Mouse (Mus musculus) hindbrain, postnatal 0 days (tissue): ENCODE measurements around the gene Trhde. TPM values are rescaled to one million over a fixed set of nuclear protein-coding genes. Genes with fewer than 3 reads are reported as not detected.
A peak's percentile ranks its signal among the peaks of the same experiment; 100 is the strongest.

Source experiments
- ATAC-seq: fragments of 200-750 bp; cut with Nextera tagmentation; 2 replicates; pipeline ENCODE4 v1.8.0; 2017; ENCODE audit warnings: mild to moderate bottlenecking, moderate TSS enrichment, moderate library complexity
- DNase-seq: peaks from one replicate; pipeline ENCODE4 v3.0.0-alpha.2; 2015; ENCODE audit warnings: low spot score
- H3K27ac ChIP-seq: fragments of 300-500 bp; sonication (generic); 2 replicates; pipeline ENCODE4 v1.5.1; 2014; ENCODE audit warnings: mild to moderate bottlenecking
- H3K27me3 ChIP-seq: fragments of 300-500 bp; sonication (generic); 2 replicates; pipeline ENCODE4 v1.6.1; 2014; ENCODE audit warnings: low read length, mixed read lengths; ENCODE audit not compliant: insufficient read depth
- H3K36me3 ChIP-seq: fragments of 300-500 bp; sonication (generic); 2 replicates; pipeline ENCODE4 v1.6.1; 2014; ENCODE audit warnings: low read length, mixed read lengths; ENCODE audit not compliant: insufficient read depth
- H3K4me1 ChIP-seq: fragments of 300-500 bp; sonication (generic); 2 replicates; pipeline ENCODE4 v1.6.1; 2014; ENCODE audit warnings: antibody characterized with exemption, low read length, mixed read lengths; ENCODE audit not compliant: insufficient read depth
- H3K4me2 ChIP-seq: fragments of 300-500 bp; sonication (generic); 2 replicates; pipeline ENCODE4 v1.6.1; 2014; ENCODE audit warnings: low read depth, mild to moderate bottlenecking, low read length, moderate library complexity, mixed read lengths
- H3K4me3 ChIP-seq: fragments of 300-500 bp; sonication (generic); 2 replicates; pipeline ENCODE4 v1.5.1; 2014; ENCODE audit warnings: low read length
- H3K9ac ChIP-seq: fragments of 300-500 bp; sonication (generic); replicated peaks from 2 replicates; pipeline ENCODE4 v1.6.1; 2014; ENCODE audit warnings: mild to moderate bottlenecking, low read length, moderate library complexity, mixed read lengths
- H3K9me3 ChIP-seq: fragments of 300-500 bp; sonication (generic); 2 replicates; pipeline ENCODE4 v1.6.1; 2016; ENCODE audit warnings: low read length, mixed read lengths
- CTCF ChIP-seq: IDR thresholded peaks from 2 replicates; pipeline ENCODE4 v1.5.1; 2016; ENCODE audit warnings: antibody characterized with exemption, control low read depth, low read depth
- WGBS: fragments of 180-500 bp; shearing (Covaris S2); extraction: QIAGEN DNeasy Blood & Tissue Kit; methylation state at CpG from one replicate; pipeline ENCODE4 v1.1.7; 2014; 5-methylcytosine and 5-hydroxymethylcytosine counted together
- polyA plus RNA-seq: library from polyadenylated mRNA; unstranded; fragments of >200 nt; fragmentation: Nextera tagmentation; extraction: Ambion mirVana; gene quantifications from 2 replicates; pipeline ENCODE4 v1.2.1, GENCODE M21; 2015
- total RNA-seq: library from RNA; depleted of rRNA; stranded (reverse); fragments of >200 nt; gene quantifications from 2 replicates; pipeline ENCODE4 v1.2.3, GENCODE M21; 2014

Trhde gene
- total and polyA plus RNA-seq, 2 experiments from 2014 or later, result 6.1 to 26.5 TPM

- no peaks in the 10 kb centered on the region for H3K4me1 ChIP-seq
- no peak overlapping the region for H3K4me2 ChIP-seq
- H3K4me3 ChIP-seq, result no peak overlapping the region
- H3K36me3 ChIP-seq, result no peaks in the 10 kb centered on the region
- no peak for DNase-seq
- 95% methylated on average over 2 of the region's 2 CpGs for WGBS
- no peak overlapping the region for H3K27ac ChIP-seq
- ATAC-seq, result no peak
- H3K27me3 ChIP-seq, result no peaks in the 10 kb centered on the region
- H3K9ac ChIP-seq, result no peak overlapping the region
- TF ChIP-seq CTCF, result no peak
- H3K9me3 ChIP-seq, result no peaks in the 10 kb centered on the region
These were observed 64.5 kb downstream of the Trhde start for GRCm38 (mm10) chr10:114737581-114737980.

DNA sequence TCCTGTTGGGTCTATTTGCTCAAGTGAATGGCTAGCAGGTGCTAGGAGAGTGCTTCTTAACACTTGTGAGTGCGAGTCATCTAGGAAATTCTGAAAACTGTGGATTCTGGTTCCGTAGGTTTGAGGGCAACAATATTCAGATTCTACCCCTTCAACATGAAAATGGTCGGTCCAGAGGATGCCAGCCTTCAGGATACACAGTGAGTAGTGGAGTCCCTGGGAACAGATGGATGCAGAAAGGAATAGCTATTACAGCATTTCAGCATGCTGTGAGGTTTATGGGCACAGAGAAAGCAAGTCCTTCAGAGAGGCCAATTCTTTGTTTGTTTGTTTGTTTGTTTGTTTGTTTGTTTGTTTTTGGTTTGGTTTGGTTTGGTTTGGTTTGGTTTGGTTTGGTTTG lies 65.7 kb downstream of the Trhde start:
- Histone ChIP-seq H3K9ac (no peak overlapping the region), H3K27ac (no peak overlapping the region), H3K36me3 (no peaks in the 10 kb centered on the region), H3K4me1 (no peaks in the 10 kb centered on the region), H3K4me3 (no peak overlapping the region), H3K9me3 (no peaks in the 10 kb centered on the region), H3K27me3 (no peaks in the 10 kb centered on the region), H3K4me2 (no peak overlapping the region)
- ATAC-seq (no peak), DNase-seq (no peak)
- no peak for TF ChIP-seq CTCF
- WGBS, result 87% methylated on average over 3 of the region's 3 CpGs

DNA sequence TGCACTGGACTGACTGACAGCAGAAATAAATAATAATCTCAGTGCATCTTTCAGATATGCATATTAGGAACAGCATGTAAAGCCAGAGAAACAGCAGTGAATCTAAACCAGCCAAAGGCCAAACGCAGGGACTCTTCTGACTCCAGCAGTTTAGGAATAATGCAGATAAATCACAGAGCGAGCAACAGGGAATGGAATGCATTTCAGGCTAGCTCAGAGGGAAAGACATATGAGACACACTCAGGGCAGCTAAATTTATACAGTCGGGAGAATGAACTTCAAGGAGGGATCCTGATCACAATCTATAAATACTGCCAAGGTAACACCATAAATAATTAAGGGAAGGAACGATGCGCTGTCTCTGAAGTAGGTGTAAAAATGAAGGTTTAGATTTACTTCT lies 66.4 kb downstream of the Trhde start:
- no peak for DNase-seq
- H3K4me1 ChIP-seq, result no peaks in the 10 kb centered on the region
- H3K4me3 ChIP-seq, result no peak overlapping the region
- no peaks in the 10 kb centered on the region for H3K36me3 ChIP-seq
- no peak overlapping the region for H3K4me2 ChIP-seq
- WGBS, result 70% methylated on average over 5 of the region's 5 CpGs
- TF ChIP-seq CTCF, result no peak
- no peaks in the 10 kb centered on the region for H3K27me3 ChIP-seq
- H3K9ac ChIP-seq, result no peak overlapping the region
- ATAC-seq, result no peak
- no peaks in the 10 kb centered on the region for H3K9me3 ChIP-seq
- no peak overlapping the region for H3K27ac ChIP-seq

DNA sequence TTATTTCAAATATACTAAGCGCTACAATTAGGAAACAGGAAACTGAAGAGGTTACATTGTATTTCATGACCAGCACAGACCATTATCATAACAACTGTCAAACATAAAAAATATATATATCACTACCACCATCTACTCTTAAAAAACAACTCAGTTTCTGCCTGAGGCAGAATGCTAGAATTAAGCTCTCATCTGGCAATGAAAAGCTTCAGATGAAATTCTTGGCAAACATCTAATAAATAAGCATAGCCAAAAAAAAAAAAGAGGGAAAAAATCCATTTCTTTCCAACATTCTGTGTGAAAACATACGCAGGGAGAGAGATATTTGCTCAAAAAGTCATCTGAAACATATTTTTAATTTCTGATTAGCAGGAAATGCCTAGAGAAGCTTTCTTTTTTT lies 67.0 kb downstream of the Trhde start:
- DNase-seq (no peak), ATAC-seq (no peak)
- no peak overlapping the region for H3K4me2 ChIP-seq
- H3K36me3 ChIP-seq, result no peaks in the 10 kb centered on the region
- no peaks in the 10 kb centered on the region for H3K9me3 ChIP-seq
- H3K27ac ChIP-seq, result no peak overlapping the region
- no peak overlapping the region for H3K9ac ChIP-seq
- no peak overlapping the region for H3K4me3 ChIP-seq
- no peaks in the 10 kb centered on the region for H3K4me1 ChIP-seq
- H3K27me3 ChIP-seq, result no peaks in the 10 kb centered on the region
- no peak for TF ChIP-seq CTCF
- WGBS, result 90% methylated on average over 2 of the region's 2 CpGs

DNA sequence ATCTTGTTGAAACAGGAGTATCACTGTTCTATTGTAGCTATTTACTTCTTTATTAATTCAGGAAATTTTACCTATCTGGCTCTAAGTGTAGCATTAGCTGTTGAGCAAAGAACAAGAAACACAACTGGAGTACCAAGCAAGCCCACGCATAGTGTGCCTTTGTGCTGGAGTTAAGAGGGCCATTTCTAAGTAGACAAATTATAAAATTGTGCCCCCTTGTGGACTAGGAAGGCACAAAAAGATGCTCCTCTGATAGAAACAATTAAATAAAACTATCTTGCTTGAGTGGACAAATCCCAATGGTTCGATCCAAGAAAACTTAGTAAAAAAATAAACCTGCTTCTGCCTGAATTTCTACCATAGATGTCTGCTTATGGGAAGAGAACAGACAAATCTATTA lies 76.5 kb downstream of the Trhde start:
- 80% methylated on average over 2 of the region's 2 CpGs for WGBS
- no peak overlapping the region for H3K4me3 ChIP-seq
- DNase-seq, result peak; percentile 22
- no peak overlapping the region for H3K9ac ChIP-seq
- no peak overlapping the region for H3K4me2 ChIP-seq
- no peak overlapping the region for H3K27ac ChIP-seq
- no peaks in the 10 kb centered on the region for H3K36me3 ChIP-seq
- TF ChIP-seq CTCF, result no peak
- H3K4me1 ChIP-seq, result no peaks in the 10 kb centered on the region
- H3K27me3 ChIP-seq, result no peaks in the 10 kb centered on the region
- ATAC-seq, result no peak
- H3K9me3 ChIP-seq, result no peaks in the 10 kb centered on the region; the same call in 1 of the 2 replicates

DNA sequence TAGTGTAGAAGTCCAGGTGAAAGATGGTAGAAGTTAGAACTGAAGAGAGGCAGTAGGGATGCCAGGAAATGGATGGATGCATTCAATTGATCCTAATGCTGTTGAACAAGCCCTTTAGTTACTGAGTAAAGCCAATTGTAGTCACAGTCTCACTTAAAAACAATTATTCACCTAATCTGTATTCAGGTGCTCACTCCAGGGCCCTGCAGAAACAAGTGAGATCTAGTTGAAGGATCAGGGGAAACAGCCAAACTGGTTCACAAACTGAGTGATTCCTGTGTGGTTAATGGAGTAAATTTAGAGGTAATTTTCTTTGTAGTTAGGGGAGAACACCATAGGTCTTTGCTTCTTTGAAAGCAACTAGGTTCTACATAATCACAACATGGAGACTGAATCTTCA lies 100.3 kb downstream of the Trhde start:
- Histone ChIP-seq H3K9me3 (no peaks in the 10 kb centered on the region), H3K4me1 (no peaks in the 10 kb centered on the region), H3K4me2 (no peak overlapping the region), H3K36me3 (no peaks in the 10 kb centered on the region), H3K27me3 (no peaks in the 10 kb centered on the region), H3K9ac (no peak overlapping the region), H3K4me3 (no peak overlapping the region), H3K27ac (no peak overlapping the region)
- ATAC-seq (0 out of 2 replicates have a peak, but pooled peaks have one; percentile 61), DNase-seq (peak; percentile 2)
- TF ChIP-seq CTCF, result no peak

DNA sequence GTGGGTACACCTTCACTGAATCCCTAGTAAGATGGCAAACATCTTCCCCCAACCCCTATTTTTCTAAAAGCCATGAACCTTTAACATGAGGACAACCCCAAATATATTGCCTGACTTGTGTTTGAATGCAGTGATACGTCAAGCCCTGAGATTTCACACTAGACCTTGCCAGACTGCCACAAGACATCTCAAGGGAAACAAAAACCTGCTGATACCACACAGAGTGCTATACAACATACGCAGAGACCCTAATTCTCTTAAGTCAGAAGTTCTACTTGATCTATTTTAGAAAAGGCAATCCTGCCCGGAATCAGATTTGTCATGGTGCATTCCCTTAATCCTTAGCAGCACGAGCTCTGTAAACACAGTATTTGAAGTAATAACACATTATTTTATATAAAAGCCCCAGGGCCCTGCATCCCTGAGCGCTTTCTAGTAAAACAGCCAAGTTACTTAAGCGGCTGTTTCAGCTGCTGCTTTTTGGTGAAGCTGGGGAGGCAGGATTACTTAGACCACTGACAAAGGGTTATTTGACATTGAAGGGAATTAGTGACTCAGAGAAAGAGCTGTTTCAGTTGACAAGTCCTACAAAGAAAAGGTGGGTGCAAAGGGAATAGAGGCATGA lies 130.2 kb downstream of the Trhde start:
- no peak for ATAC-seq
- no peak for TF ChIP-seq CTCF

More for the DNA sequence above, 130.2 kb downstream of the Trhde start:
- H3K27me3 ChIP-seq, result no peaks in the 10 kb centered on the region
- DNase-seq, result peak; percentile 12
- WGBS, result 46% methylated on average over 6 of the region's 6 CpGs
- no peaks in the 10 kb centered on the region for H3K9me3 ChIP-seq
- H3K9ac ChIP-seq, result no peak overlapping the region
- no peak overlapping the region for H3K4me2 ChIP-seq
- no peak overlapping the region for H3K4me3 ChIP-seq
- H3K36me3 ChIP-seq, result no peaks in the 10 kb centered on the region
- no peaks in the 10 kb centered on the region for H3K4me1 ChIP-seq
- H3K27ac ChIP-seq, result no peak overlapping the region
